In genomic region chr11:104549438-104550405, GRCm38 (mm10) we compare ENCODE assay signal across 7 mouse cellular contexts. TPM values are rescaled to one million over a fixed set of nuclear protein-coding genes. Genes with fewer than 3 reads are reported as not detected.
DNase-seq lines count a peak whose midpoint lies in the region; ATAC-seq lines count a peak whose summit lies in the region.

No protein-coding gene starts in this region.

- H3K4me1 ChIP-seq in erythroblast, embryonic 14.5 days (ENCODE audit: control insufficient read depth), result peaks cover 49% of the 10 kb centered on the region
- H3K4me1 ChIP-seq in hindbrain, embryonic 11.5 days (replicated peaks; ENCODE audit: control insufficient read depth, insufficient read depth, low read length), result no peaks in the 10 kb centered on the region
- peaks cover 27% of the 10 kb centered on the region for H3K4me1 ChIP-seq in limb, embryonic 13.5 days
- peaks cover 7% of the 10 kb centered on the region; the same call in 1 of the 2 replicates for H3K4me1 ChIP-seq in midbrain, embryonic 12.5 days

- H3K4me2 ChIP-seq in hindbrain, embryonic 11.5 days (replicated peaks; ENCODE audit: low read depth, low read length), result peak overlapping the region; percentile 86
- H3K4me2 ChIP-seq in limb, embryonic 13.5 days (replicated peaks), result peak overlapping the region; percentile 81
- peak overlapping the region; percentile 82 for H3K4me2 ChIP-seq in midbrain, embryonic 12.5 days (replicated peaks)

- H3K36me3 ChIP-seq in erythroblast, embryonic 14.5 days (ENCODE audit: control insufficient read depth), result peaks cover 31% of the 10 kb centered on the region
- H3K36me3 ChIP-seq in hindbrain, embryonic 11.5 days (ENCODE audit: control insufficient read depth, insufficient read depth, low read length), result no peaks in the 10 kb centered on the region
- H3K36me3 ChIP-seq in limb, embryonic 13.5 days, result peaks cover 6% of the 10 kb centered on the region
- H3K36me3 ChIP-seq in midbrain, embryonic 12.5 days, result no peaks in the 10 kb centered on the region; the same call in 1 of the 2 replicates

- H3K9me3 ChIP-seq in erythroblast, embryonic 14.5 days (ENCODE audit: control insufficient read depth, low read length), result no peaks in the 10 kb centered on the region
- no peaks in the 10 kb centered on the region for H3K9me3 ChIP-seq in hindbrain, embryonic 11.5 days (ENCODE audit: control insufficient read depth, low read length)
- H3K9me3 ChIP-seq in limb, embryonic 13.5 days, result no peaks in the 10 kb centered on the region
- no peaks in the 10 kb centered on the region for H3K9me3 ChIP-seq in midbrain, embryonic 12.5 days

- WGBS in hindbrain, embryonic 11.5 days, result under 1% methylated on average over 52 of the region's 53 CpGs
- under 1% methylated on average over 53 of the region's 53 CpGs for WGBS in limb, embryonic 13.5 days
- under 1% methylated on average over 53 of the region's 53 CpGs for WGBS in midbrain, embryonic 12.5 days

- H3K27me3 ChIP-seq in erythroblast, embryonic 14.5 days (ENCODE audit: control insufficient read depth), result no peaks in the 10 kb centered on the region
- no peaks in the 10 kb centered on the region for H3K27me3 ChIP-seq in hindbrain, embryonic 11.5 days (ENCODE audit: control insufficient read depth, insufficient read depth, low read length)
- peaks cover 7% of the 10 kb centered on the region; the same call in 1 of the 2 replicates for H3K27me3 ChIP-seq in limb, embryonic 13.5 days
- 0 out of 2 replicates have a peak, but pooled peaks cover 6% of the 10 kb centered on the region for H3K27me3 ChIP-seq in midbrain, embryonic 12.5 days

- H3K9ac ChIP-seq in hindbrain, embryonic 11.5 days (ENCODE audit: low read depth, low read length), result peak overlapping the region; percentile 99
- H3K9ac ChIP-seq in limb, embryonic 13.5 days, result peak overlapping the region; percentile 99
- peak overlapping the region; percentile 99 for H3K9ac ChIP-seq in midbrain, embryonic 12.5 days (replicated peaks)

- ATAC-seq in hindbrain, embryonic 11.5 days (ENCODE audit: low FRiP score), result peak; percentile 73
- ATAC-seq in limb, embryonic 13.5 days (ENCODE audit: low FRiP score, low read depth), result peak; percentile 78
- ATAC-seq in midbrain, embryonic 12.5 days (ENCODE audit: low FRiP score, low read depth), result peak; percentile 50; the same call in 1 of the 2 replicates

- H3K27ac ChIP-seq in hindbrain, embryonic 11.5 days (ENCODE audit: low read depth, low read length), result peak overlapping the region; percentile 79
- H3K27ac ChIP-seq in limb, embryonic 13.5 days, result peak overlapping the region; percentile 92
- peak overlapping the region; percentile 86 for H3K27ac ChIP-seq in midbrain, embryonic 12.5 days (replicated peaks)

- H3K4me3 ChIP-seq in erythroblast, embryonic 14.5 days (replicated peaks), result peak overlapping the region; percentile 100
- H3K4me3 ChIP-seq in hindbrain, embryonic 11.5 days (ENCODE audit: low read depth, low read length), result peak overlapping the region; percentile 97
- H3K4me3 ChIP-seq in limb, embryonic 13.5 days, result peak overlapping the region; percentile 86
- H3K4me3 ChIP-seq in midbrain, embryonic 12.5 days, result peak overlapping the region; percentile 93

- peak; percentile 20 to 43 for DNase-seq in CD8-positive naive resting alpha-beta T cell, adult 2 months (ENCODE audit: low read depth in 2 of 2, low spot score in 2 of 2)
- peak; percentile 65 for DNase-seq in R1 (ENCODE audit: low read depth, low spot score)
- no peak for DNase-seq in hindbrain, embryonic 11.5 days (ENCODE audit: low spot score)
- DNase-seq in spleen, postnatal 36 days (ENCODE audit: low spot score in 2 of 2), result peak; percentile 8 to 30

RNA-seq across cellular contexts. Expression of gene Cdc27, which starts 0.7 kb away (rescaled TPM):
- polyA plus RNA-seq in erythroblast, embryonic 14.5 days (2012), result 0.48 and 0.69 TPM in 2 replicates
- polyA plus RNA-seq in hindbrain, embryonic 11.5 days (2014; fragmentation: Nextera tagmentation; extraction: Ambion mirVana), result 54.3 and 58.6 TPM in 2 replicates
- polyA plus RNA-seq in limb, embryonic 13.5 days (2015; fragmentation: Nextera tagmentation; extraction: Ambion mirVana), result 49.1 and 49.3 TPM in 2 replicates
- 52.1 and 53.5 TPM in 2 replicates for polyA plus RNA-seq in midbrain, embryonic 12.5 days (2016; fragmentation: Nextera tagmentation; extraction: Ambion mirVana)

RNA-seq across cellular contexts. Expression of gene Myl4, which starts 0.7 kb away (rescaled TPM):
- 0.03 and 0.07 TPM in 2 replicates for polyA plus RNA-seq in erythroblast, embryonic 14.5 days (2012)
- 3.4 and 4.5 TPM in 2 replicates for polyA plus RNA-seq in hindbrain, embryonic 11.5 days (2014; fragmentation: Nextera tagmentation; extraction: Ambion mirVana)
- 124 and 131 TPM in 2 replicates for polyA plus RNA-seq in limb, embryonic 13.5 days (2015; fragmentation: Nextera tagmentation; extraction: Ambion mirVana)
- 2.1 and 2.4 TPM in 2 replicates for polyA plus RNA-seq in midbrain, embryonic 12.5 days (2016; fragmentation: Nextera tagmentation; extraction: Ambion mirVana)

RNA-seq across cellular contexts. Expression of gene Itgb3, which starts 58.1 kb away (rescaled TPM):
- polyA plus RNA-seq in erythroblast, embryonic 14.5 days (2012), result 0.02 and 0.03 TPM in 2 replicates
- polyA plus RNA-seq in hindbrain, embryonic 11.5 days (2014; fragmentation: Nextera tagmentation; extraction: Ambion mirVana), result 1.3 and 1.4 TPM in 2 replicates
- 2.0 and 2.3 TPM in 2 replicates for polyA plus RNA-seq in limb, embryonic 13.5 days (2015; fragmentation: Nextera tagmentation; extraction: Ambion mirVana)
- polyA plus RNA-seq in midbrain, embryonic 12.5 days (2016; fragmentation: Nextera tagmentation; extraction: Ambion mirVana), result 2.2 and 2.8 TPM in 2 replicates

Comparison
In these comparisons a context has a peak if more than half of its experiments do, and no peak if none do; other contexts are left out.
1. RNA of gene Cdc27, which starts 0.7 kb away (polyA plus RNA-seq): 54.3 to 58.6 TPM in hindbrain, embryonic 11.5 days, 52.1 to 53.5 TPM in midbrain, embryonic 12.5 days and 49.1 to 49.3 TPM in limb, embryonic 13.5 days; 0.48 to 0.69 TPM in erythroblast, embryonic 14.5 days; every median in the first group is over 10 times any median in the second.
2. RNA of gene Myl4, which starts 0.7 kb away (polyA plus RNA-seq): 124 to 131 TPM in limb, embryonic 13.5 days; 3.4 to 4.5 TPM in hindbrain, embryonic 11.5 days, 2.1 to 2.4 TPM in midbrain, embryonic 12.5 days and 0.03 to 0.07 TPM in erythroblast, embryonic 14.5 days; every median in the first group is over 10 times any median in the second.
3. Peak in every context shown above with its lines, with median percentiles within 50 percentile points of each other: H3K4me3 ChIP-seq, ATAC-seq, H3K27ac ChIP-seq, H3K4me2 ChIP-seq and H3K9ac ChIP-seq.